Mouse (Mus musculus): ENCODE results near the gene Me3.

The Me3 gene

GRCm38 (mm10) chr7:89632342-89633251 lies at the start of gene Me3:
Gene Me3 (plus strand): TSS chr7:89632392.
- peak; percentile 78 for DNase-seq (ENCODE audit: low spot score)

- no peak for DNase-seq (ENCODE audit: low spot score)
Observed at GRCm38 (mm10) chr7:89590039-89590438, 42.2 kb upstream of the Me3 start.

- no peak for DNase-seq (ENCODE audit: low spot score)
Observed at GRCm38 (mm10) chr7:89590542-89591251, 41.5 kb upstream of the Me3 start.

GRCm38 (mm10) chr7:89595813-89596212 lies 36.4 kb upstream of the Me3 start:
- DNase-seq (ENCODE audit: low spot score), result no peak

GRCm38 (mm10) chr7:89605589-89606536 lies 26.3 kb upstream of the Me3 start:
- no peak for DNase-seq (ENCODE audit: low spot score)

GRCm38 (mm10) chr7:89607329-89607728 lies 24.9 kb upstream of the Me3 start:
- DNase-seq (ENCODE audit: low spot score), result no peak

- DNase-seq (ENCODE audit: low spot score), result no peak
Observed at GRCm38 (mm10) chr7:89611236-89611635, 21.0 kb upstream of the Me3 start.

- DNase-seq (ENCODE audit: low spot score), result no peak
Observed at GRCm38 (mm10) chr7:89616235-89616634, 16.0 kb upstream of the Me3 start.

- no peak for DNase-seq (ENCODE audit: low spot score)
Observed at GRCm38 (mm10) chr7:89623331-89623730, 8.9 kb upstream of the Me3 start.

GRCm38 (mm10) chr7:89627393-89627792 lies 4.8 kb upstream of the Me3 start:
- no peak for DNase-seq (ENCODE audit: low spot score)

- DNase-seq (ENCODE audit: low spot score), result no peak
Observed at GRCm38 (mm10) chr7:89628006-89628405, 4.2 kb upstream of the Me3 start.

- no peak for DNase-seq (ENCODE audit: low spot score)
Observed at GRCm38 (mm10) chr7:89629006-89629405, 3.2 kb upstream of the Me3 start.

- DNase-seq (ENCODE audit: low spot score), result no peak
Observed at GRCm38 (mm10) chr7:89629914-89630313, 2.3 kb upstream of the Me3 start.

- DNase-seq (ENCODE audit: low spot score), result no peak
Observed at GRCm38 (mm10) chr7:89630796-89631195, 1.4 kb upstream of the Me3 start.

- no peak for DNase-seq (ENCODE audit: low spot score)
Observed at GRCm38 (mm10) chr7:89640533-89640932, 8.3 kb downstream of the Me3 start.

- DNase-seq (ENCODE audit: low spot score), result no peak
Observed at GRCm38 (mm10) chr7:89640944-89641661, 8.9 kb downstream of the Me3 start.

- DNase-seq (ENCODE audit: low spot score), result no peak
Observed at GRCm38 (mm10) chr7:89645015-89645414, 12.8 kb downstream of the Me3 start.

- DNase-seq (ENCODE audit: low spot score), result no peak
Observed at GRCm38 (mm10) chr7:89647864-89648263, 15.7 kb downstream of the Me3 start.

- no peak for DNase-seq (ENCODE audit: low spot score)
Observed at GRCm38 (mm10) chr7:89657183-89657582, 25.0 kb downstream of the Me3 start.

- DNase-seq (ENCODE audit: low spot score), result no peak
Observed at GRCm38 (mm10) chr7:89657692-89658212, 25.6 kb downstream of the Me3 start.

GRCm38 (mm10) chr7:89664197-89664596 lies 32.0 kb downstream of the Me3 start:
- DNase-seq (ENCODE audit: low spot score), result no peak
